Mouse (Mus musculus): ENCODE results near the gene Gm30083. TPM values are rescaled to one million over a fixed set of nuclear protein-coding genes. Genes with fewer than 3 reads are reported as not detected.

Gm30083 gene
- not detected in 2 replicates for polyA plus RNA-seq (2016; fragmentation: Nextera tagmentation; extraction: Ambion mirVana)

- Histone ChIP-seq H3K27me3 (replicated peaks) (no peaks in the 10 kb centered on the region), H3K27ac (ENCODE audit: poor library complexity, severe bottlenecking) (no peak within 1 kb of the TSS), H3K9me3 (replicated peaks) (no peaks in the 10 kb centered on the region), H3K4me3 (no peak within 1 kb of the TSS), H3K9ac (no peak within 1 kb of the TSS), H3K36me3 (no peaks in the 10 kb centered on the region), H3K4me2 (no peak within 1 kb of the TSS), H3K4me1 (replicated peaks) (no peaks in the 10 kb centered on the region)
- WGBS: 71% methylated on average over 3 of the region's 3 CpGs
- no peak for ATAC-seq (ENCODE audit: insufficient number of reproducible peaks, low FRiP score)
These were observed at the start of gene Gm30083 for GRCm38 (mm10) chr14:34015063-34015462. TSS of gene Gm30083 (minus strand) at chr14:34015182.

DNA sequence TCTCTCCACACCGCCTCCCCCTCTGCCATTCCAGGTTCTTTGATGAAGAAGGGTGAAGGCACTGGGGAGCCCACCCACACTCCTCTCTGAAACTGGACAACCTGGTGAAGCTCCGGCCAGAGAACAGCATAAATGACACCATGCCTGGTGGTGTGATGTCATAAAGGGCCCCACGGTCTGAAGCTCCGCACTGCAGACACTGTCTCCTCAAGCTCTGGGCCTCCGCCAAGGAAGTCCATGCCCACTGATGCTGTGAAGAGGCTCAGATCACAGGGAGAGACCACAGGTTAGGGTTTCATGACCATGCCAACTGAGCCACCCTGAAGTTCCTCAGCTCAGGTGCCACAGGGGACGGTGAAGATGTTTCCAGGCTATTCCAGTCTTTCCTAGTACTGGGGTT is 37.5 kb upstream of the Gm30083 start, which contains the start of gene Antxrl:
Gene Antxrl (plus strand): TSS at position 192 of the 400 bp plus-strand sequence.
- Histone ChIP-seq H3K4me3 (no peak within 1 kb of the TSS), H3K27me3 (replicated peaks) (no peaks in the 10 kb centered on the region), H3K9me3 (replicated peaks) (no peaks in the 10 kb centered on the region), H3K27ac (ENCODE audit: poor library complexity, severe bottlenecking) (no peak within 1 kb of the TSS), H3K4me2 (no peak within 1 kb of the TSS), H3K9ac (no peak within 1 kb of the TSS), H3K4me1 (replicated peaks) (no peaks in the 10 kb centered on the region), H3K36me3 (no peaks in the 10 kb centered on the region)
- ATAC-seq (ENCODE audit: insufficient number of reproducible peaks, low FRiP score): no peak
- WGBS: 86% methylated on average over 6 of the region's 6 CpGs

DNA sequence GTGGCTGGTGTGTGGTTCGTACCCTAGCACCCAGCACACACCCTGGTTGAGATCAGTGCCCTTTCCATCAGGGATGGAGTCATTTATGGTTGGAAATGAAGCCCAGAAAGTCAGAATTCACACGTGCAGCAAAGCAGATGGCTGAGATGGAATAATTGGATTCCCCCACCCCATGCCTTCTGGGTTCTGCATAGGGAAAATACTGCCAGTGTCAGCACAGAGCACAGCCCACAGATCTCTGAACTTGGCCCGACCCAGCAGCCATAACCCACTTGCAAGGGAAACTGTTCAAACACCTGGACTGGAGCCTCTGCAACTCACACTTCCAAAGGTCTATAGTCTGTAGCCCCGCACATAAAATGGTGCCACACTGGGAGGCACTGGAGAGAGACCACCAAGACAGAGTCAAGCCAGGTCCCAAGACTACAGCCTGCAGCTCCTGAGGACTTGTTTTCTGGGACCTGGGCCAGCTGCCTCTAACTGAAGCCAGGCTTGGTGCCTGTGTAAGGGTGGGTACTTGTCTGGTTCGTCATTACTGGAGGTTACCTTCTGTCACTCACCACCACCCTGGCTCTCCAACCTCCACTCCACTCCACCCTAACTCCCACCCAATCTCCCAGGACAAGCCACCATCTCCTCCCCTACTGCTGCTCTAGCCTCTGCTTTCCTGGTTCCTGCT is 35.3 kb upstream of the Gm30083 start:
- no peak overlapping the region for H3K4me3 ChIP-seq

DNA sequence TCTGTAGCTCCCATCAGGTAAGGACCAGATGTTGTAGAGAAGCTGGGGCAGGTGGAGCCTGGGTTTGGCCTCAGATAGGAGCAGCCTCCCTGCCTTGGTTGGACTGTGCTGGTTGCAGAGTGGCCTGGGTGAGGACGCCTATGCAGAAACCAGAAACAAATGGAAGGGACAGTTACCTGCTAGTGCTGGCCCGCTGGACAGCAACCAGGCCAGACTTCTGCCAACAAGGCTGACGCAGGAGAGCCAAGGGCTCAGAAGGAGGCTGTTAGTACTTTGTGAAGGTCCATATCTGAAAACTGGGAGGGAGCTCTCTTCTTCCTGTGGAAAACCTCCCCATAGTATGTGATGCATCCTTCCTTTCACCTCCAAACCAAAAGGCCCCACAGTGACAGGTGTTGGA is 28.4 kb upstream of the Gm30083 start:
- Histone ChIP-seq H3K4me1 (replicated peaks) (no peaks in the 10 kb centered on the region), H3K36me3 (no peaks in the 10 kb centered on the region), H3K27ac (ENCODE audit: poor library complexity, severe bottlenecking) (no peak overlapping the region), H3K4me3 (no peak overlapping the region), H3K4me2 (no peak overlapping the region), H3K9me3 (replicated peaks) (no peaks in the 10 kb centered on the region), H3K27me3 (replicated peaks) (no peaks in the 10 kb centered on the region), H3K9ac (no peak overlapping the region)
- no peak for ATAC-seq (ENCODE audit: insufficient number of reproducible peaks, low FRiP score)
- 50% methylated on average over 3 of the region's 3 CpGs for WGBS

More for the DNA sequence above, 35.3 kb upstream of the Gm30083 start:
- no peaks in the 10 kb centered on the region for H3K4me1 ChIP-seq (replicated peaks)
- H3K36me3 ChIP-seq: no peaks in the 10 kb centered on the region
- no peaks in the 10 kb centered on the region for H3K27me3 ChIP-seq (replicated peaks)
- no peak for ATAC-seq (ENCODE audit: insufficient number of reproducible peaks, low FRiP score)
- H3K4me2 ChIP-seq: no peak overlapping the region
- H3K27ac ChIP-seq (ENCODE audit: poor library complexity, severe bottlenecking): no peak overlapping the region
- H3K9me3 ChIP-seq (replicated peaks): no peaks in the 10 kb centered on the region
- H3K9ac ChIP-seq: no peak overlapping the region
- 78% methylated on average over 5 of the region's 5 CpGs for WGBS

GRCm38 (mm10) chr14:34041241-34041640 is 26.3 kb upstream of the Gm30083 start:
- no peaks in the 10 kb centered on the region for H3K9me3 ChIP-seq (replicated peaks)
- 75% methylated on average over 4 of the region's 4 CpGs for WGBS
- H3K9ac ChIP-seq: no peak overlapping the region
- ATAC-seq (ENCODE audit: insufficient number of reproducible peaks, low FRiP score): no peak
- no peaks in the 10 kb centered on the region for H3K27me3 ChIP-seq (replicated peaks)
- no peaks in the 10 kb centered on the region for H3K36me3 ChIP-seq
- no peak overlapping the region for H3K27ac ChIP-seq (ENCODE audit: poor library complexity, severe bottlenecking)
- H3K4me2 ChIP-seq: no peak overlapping the region
- no peaks in the 10 kb centered on the region for H3K4me1 ChIP-seq (replicated peaks)
- H3K4me3 ChIP-seq: no peak overlapping the region

DNA sequence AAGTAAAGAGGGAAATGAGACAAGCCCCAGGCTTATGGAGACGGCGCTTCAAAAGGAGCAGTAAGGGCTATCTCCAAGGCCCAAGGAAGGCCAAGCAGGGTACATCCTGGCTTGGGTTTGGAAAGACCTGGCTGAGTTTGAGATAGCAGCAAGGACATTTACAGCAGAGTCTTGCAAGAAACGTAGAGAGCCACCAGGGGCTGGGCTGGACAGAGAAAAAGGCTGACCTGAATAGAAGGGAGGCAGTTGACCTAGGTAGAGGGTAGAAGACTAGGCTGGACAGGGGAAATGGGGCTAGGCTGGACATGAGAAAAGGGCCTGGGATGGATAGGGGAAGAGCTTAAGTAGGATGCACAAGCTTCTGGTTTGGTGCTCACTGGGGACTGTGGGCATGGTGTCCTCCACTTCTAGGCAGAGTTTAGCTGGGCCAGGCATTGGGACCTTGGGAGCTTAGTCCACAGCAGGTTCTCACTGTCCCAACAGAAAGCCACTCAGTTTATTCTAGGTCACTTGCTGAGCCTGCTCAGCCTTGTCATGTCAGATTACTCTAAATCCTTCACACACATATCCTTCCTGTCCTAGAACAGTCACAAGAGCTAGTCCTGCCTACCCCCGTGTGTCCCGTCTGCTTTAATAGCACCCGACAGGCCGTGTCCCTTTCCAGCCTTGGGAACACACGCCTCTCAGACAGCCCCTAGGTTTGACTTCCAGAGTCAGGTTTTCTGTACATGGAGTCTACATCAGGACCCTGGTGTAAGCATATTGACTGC is 19.0 kb upstream of the Gm30083 start:
- Histone ChIP-seq H3K4me3 (no peak overlapping the region), H3K36me3 (no peaks in the 10 kb centered on the region), H3K27me3 (replicated peaks) (no peaks in the 10 kb centered on the region), H3K9ac (no peak overlapping the region), H3K4me2 (no peak overlapping the region), H3K9me3 (replicated peaks) (no peaks in the 10 kb centered on the region), H3K4me1 (replicated peaks) (no peaks in the 10 kb centered on the region), H3K27ac (ENCODE audit: poor library complexity, severe bottlenecking) (no peak overlapping the region)
- ATAC-seq (ENCODE audit: insufficient number of reproducible peaks, low FRiP score): no peak
- WGBS: 81% methylated on average over 8 of the region's 8 CpGs

GRCm38 (mm10) chr14:34026710-34027109 is 11.7 kb upstream of the Gm30083 start:
- Histone ChIP-seq H3K4me1 (replicated peaks) (peaks cover 7% of the 10 kb centered on the region), H3K9ac (no peak overlapping the region), H3K4me3 (no peak overlapping the region), H3K36me3 (no peaks in the 10 kb centered on the region), H3K27me3 (replicated peaks) (no peaks in the 10 kb centered on the region), H3K9me3 (replicated peaks) (peaks cover 3% of the 10 kb centered on the region; the same call in 1 of the 2 replicates), H3K4me2 (no peak overlapping the region), H3K27ac (ENCODE audit: poor library complexity, severe bottlenecking) (no peak overlapping the region)
- WGBS: 12% methylated on average over 2 of the region's 2 CpGs
- ATAC-seq (ENCODE audit: insufficient number of reproducible peaks, low FRiP score): no peak

DNA sequence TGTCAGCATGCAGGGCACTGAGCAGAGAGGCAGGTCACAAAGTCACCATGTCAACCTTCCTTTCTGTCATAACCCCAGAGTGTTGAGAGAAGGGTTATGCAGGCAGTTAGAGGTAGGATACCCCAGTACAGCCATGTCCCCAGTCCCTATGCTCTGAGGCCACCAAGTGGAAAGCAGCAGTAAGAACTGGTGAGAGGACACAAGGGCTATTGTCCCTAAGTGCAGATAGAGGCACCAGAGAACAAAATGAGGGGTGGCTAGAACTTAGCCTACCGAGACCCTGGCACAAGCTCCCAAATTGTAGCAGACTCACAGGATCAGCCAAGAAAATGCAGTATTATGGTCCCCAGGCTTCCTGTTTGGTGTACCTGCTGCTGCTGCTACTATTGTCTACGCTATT is 2.0 kb upstream of the Gm30083 start:
- Histone ChIP-seq H3K9me3 (replicated peaks) (no peaks in the 10 kb centered on the region), H3K4me1 (replicated peaks) (no peaks in the 10 kb centered on the region), H3K27ac (ENCODE audit: poor library complexity, severe bottlenecking) (no peak overlapping the region), H3K36me3 (no peaks in the 10 kb centered on the region), H3K9ac (no peak overlapping the region), H3K27me3 (replicated peaks) (no peaks in the 10 kb centered on the region), H3K4me2 (no peak overlapping the region), H3K4me3 (no peak overlapping the region)
- ATAC-seq (ENCODE audit: insufficient number of reproducible peaks, low FRiP score): no peak
- 93% methylated on average over 2 of the region's 2 CpGs for WGBS

DNA sequence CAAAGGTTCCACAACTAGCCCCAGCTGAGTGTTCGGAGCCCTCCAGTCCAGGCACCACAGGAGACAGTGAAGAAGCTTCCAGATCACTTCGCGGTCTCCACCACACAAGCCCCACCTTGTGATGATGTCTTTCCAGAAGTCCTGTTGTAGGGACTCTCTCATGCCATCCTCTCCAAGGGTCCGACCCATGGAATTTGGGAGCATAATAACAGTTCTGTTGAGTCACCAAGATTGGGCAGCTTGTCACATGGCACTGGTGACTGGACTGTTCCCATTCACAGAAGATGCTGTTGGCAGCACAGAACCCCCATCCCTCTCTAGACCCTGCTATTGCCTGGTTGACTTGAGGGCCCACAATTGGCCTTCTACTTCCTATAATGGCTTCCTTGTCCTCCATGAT is 1.4 kb upstream of the Gm30083 start, which contains the start of gene Gm5460:
Gene Gm5460 (plus strand): TSS at position 378 of the 400 bp plus-strand sequence.
- Histone ChIP-seq H3K4me3 (no peak within 1 kb of the TSS), H3K4me1 (replicated peaks) (no peaks in the 10 kb centered on the region), H3K36me3 (no peaks in the 10 kb centered on the region), H3K27me3 (replicated peaks) (no peaks in the 10 kb centered on the region), H3K27ac (ENCODE audit: poor library complexity, severe bottlenecking) (no peak within 1 kb of the TSS), H3K4me2 (no peak within 1 kb of the TSS), H3K9ac (no peak within 1 kb of the TSS), H3K9me3 (replicated peaks) (no peaks in the 10 kb centered on the region)
- no peak for ATAC-seq (ENCODE audit: insufficient number of reproducible peaks, low FRiP score)
- 87% methylated on average over 4 of the region's 4 CpGs for WGBS

GRCm38 (mm10) chr14:34002358-34002757 is 12.6 kb downstream of the Gm30083 start:
- Histone ChIP-seq H3K9me3 (replicated peaks) (no peaks in the 10 kb centered on the region), H3K4me2 (no peak overlapping the region), H3K36me3 (no peaks in the 10 kb centered on the region), H3K4me1 (replicated peaks) (peaks cover 6% of the 10 kb centered on the region), H3K9ac (no peak overlapping the region), H3K4me3 (no peak overlapping the region), H3K27me3 (replicated peaks) (no peaks in the 10 kb centered on the region), H3K27ac (ENCODE audit: poor library complexity, severe bottlenecking) (no peak overlapping the region)
- ATAC-seq (ENCODE audit: insufficient number of reproducible peaks, low FRiP score): no peak
- WGBS: 81% methylated on average over 5 of the region's 5 CpGs

DNA sequence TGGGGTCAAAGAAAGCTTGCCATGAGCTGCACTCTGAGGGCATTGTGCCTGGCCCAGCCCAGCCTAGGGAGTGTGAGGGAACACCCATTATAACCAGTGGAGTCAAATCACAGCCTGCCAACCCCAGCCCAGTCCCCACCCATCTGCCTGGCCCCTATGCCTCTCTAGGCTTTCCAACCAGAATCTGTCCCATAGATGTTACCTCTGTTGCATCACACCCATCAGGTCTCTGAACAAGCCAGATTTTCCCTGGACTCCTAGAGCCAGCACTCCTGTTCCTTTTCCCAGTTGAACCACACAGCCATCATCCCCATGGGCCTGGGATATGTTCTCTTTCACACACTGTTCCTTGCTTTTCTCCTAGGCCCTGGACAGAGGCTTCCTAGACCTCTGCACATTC is 13.5 kb downstream of the Gm30083 start:
- H3K27me3 ChIP-seq (replicated peaks): no peaks in the 10 kb centered on the region
- H3K4me1 ChIP-seq (replicated peaks): peaks cover 6% of the 10 kb centered on the region
- no peak overlapping the region for H3K27ac ChIP-seq (ENCODE audit: poor library complexity, severe bottlenecking)
- ATAC-seq (ENCODE audit: insufficient number of reproducible peaks, low FRiP score): no peak
- H3K4me2 ChIP-seq: no peak overlapping the region
- H3K4me3 ChIP-seq: no peak overlapping the region
- no peaks in the 10 kb centered on the region for H3K9me3 ChIP-seq (replicated peaks)
- no peak overlapping the region for H3K9ac ChIP-seq
- no peaks in the 10 kb centered on the region for H3K36me3 ChIP-seq

All from heart, embryonic 12.5 days (tissue).